Mouse (Mus musculus): Measurements from ENCODE around the gene Dnah10. TPM values are rescaled to one million over a fixed set of nuclear protein-coding genes. Genes with fewer than 3 reads are reported as not detected.

Gene Dnah10
- polyA plus RNA-seq, 1 experiment from 2014 or later: 0.05 TPM

DNA sequence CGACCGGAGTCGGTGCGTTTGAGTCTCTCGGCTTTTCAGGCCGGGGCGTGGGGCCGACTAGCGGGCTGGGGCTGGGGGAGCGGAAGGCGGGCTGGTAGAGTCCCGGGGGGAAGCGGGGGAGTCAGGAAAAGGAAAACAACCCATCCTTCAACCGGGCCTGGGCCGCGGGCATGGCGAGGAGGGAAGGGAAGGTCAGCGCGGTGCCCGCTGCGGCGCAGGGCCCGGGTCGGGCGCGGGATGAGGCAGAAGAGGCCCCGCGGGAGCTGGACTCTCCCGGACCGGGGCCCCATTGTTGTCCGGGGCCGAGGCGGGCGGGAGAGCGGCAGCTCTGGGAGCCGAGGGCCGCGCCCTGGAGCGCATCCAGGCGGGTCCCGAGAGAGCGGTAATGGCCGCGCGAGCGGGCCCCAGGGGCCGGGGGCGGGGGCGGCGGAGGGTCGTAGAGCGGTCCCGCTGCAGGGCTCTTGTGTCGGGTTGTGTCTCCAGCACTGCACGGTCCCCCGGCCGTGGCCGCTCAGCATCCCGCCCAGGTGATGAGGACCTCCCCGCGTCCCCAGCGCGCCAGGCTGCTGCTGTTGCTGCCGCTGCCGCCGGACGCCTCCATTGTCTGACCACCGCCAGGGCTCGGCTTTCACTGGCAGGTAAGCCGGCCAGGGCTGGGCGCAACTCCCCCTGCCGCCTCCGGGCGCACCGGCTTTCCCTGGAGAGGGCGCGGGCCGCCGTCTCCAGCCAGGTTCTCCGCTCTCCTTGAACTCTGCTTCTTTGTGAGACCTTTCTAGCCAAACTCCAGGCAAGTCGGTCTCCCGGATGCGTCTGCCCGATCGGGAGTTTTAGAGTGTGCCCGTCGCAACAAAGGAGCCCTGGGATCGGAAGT lies 138.2 kb downstream of the Dnah10 start:
- H3K4me3 ChIP-seq (ENCODE audit: low read depth, low read length): peak overlapping the region; percentile 97
- peaks cover 26% of the 10 kb centered on the region for H3K27me3 ChIP-seq (ENCODE audit: insufficient read depth, low read length)
- DNase-seq (peak; percentile 49), ATAC-seq (ENCODE audit: insufficient read depth) (peak; percentile 30; the same call in 1 of the 2 replicates)
- peak overlapping the region; percentile 91 for H3K27ac ChIP-seq (ENCODE audit: low read depth)
- no peaks in the 10 kb centered on the region for H3K9me3 ChIP-seq (ENCODE audit: low read depth, low read length)
- H3K4me2 ChIP-seq: peak overlapping the region; percentile 91
- peak overlapping the region; percentile 86 for H3K9ac ChIP-seq
- peaks cover 26% of the 10 kb centered on the region for H3K36me3 ChIP-seq (ENCODE audit: insufficient read depth)
- no peak for TF ChIP-seq CTCF (IDR thresholded peaks at IDR 0.05; ENCODE audit: low read depth)
- H3K4me1 ChIP-seq (ENCODE audit: insufficient read depth): peaks cover 4% of the 10 kb centered on the region; the same call in 1 of the 2 replicates
- under 1% methylated on average over 76 of the region's 88 CpGs for WGBS

DNA sequence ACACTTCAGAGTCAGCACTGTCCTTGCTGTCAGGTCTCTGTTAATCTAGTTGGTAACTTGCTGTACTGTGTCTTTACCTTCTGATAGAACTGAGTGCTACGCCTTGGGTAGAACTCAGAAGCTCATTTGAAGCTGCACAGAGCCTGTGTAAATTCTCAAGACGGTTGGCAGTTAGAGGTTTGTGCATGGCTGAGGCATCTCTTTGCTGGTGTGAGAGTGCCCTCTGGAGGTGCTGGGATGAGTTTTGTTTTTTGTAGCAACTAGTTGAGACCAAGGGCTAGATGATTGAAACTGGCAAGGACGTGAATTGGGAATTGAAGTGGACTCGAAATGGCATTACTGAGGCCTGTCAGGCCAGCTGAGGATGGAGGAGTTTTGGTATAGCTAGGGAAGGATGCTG lies 144.1 kb downstream of the Dnah10 start:
- Histone ChIP-seq H3K9ac (no peak overlapping the region), H3K27me3 (ENCODE audit: insufficient read depth, low read length) (no peaks in the 10 kb centered on the region), H3K27ac (ENCODE audit: low read depth) (no peak overlapping the region), H3K36me3 (ENCODE audit: insufficient read depth) (peaks cover 39% of the 10 kb centered on the region), H3K4me2 (no peak overlapping the region), H3K4me3 (ENCODE audit: low read depth, low read length) (no peak overlapping the region), H3K9me3 (ENCODE audit: low read depth, low read length) (no peaks in the 10 kb centered on the region), H3K4me1 (ENCODE audit: insufficient read depth) (peaks cover 24% of the 10 kb centered on the region)
- 38% methylated on average over 4 of the region's 4 CpGs for WGBS
- DNase-seq (peak; percentile 82), ATAC-seq (ENCODE audit: insufficient read depth) (no peak)
- peak; percentile 68 for TF ChIP-seq CTCF (IDR thresholded peaks at IDR 0.05; ENCODE audit: low read depth)

DNA sequence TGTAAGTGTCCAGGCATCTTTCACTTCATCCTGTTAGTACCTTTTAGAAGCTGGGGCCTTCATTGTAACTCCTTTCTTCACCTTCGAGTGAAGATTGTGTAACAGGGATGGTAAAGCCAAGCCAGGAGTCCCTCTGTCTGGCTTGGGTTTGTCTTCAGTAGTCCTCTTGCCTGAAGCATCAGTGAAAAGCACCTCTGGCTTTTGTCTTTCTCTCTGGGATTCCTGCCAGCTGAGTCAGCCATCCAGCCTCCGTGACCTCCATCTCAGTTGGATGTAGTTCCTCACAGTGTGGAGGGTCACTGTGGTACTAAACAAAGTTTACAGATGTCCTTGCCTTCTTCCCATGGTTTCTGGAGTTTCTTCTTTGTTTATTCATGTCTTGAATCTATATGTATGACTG lies 147.1 kb downstream of the Dnah10 start:
- WGBS: 37% methylated on average over 2 of the region's 2 CpGs
- no peak overlapping the region for H3K4me2 ChIP-seq
- H3K27me3 ChIP-seq (ENCODE audit: insufficient read depth, low read length): no peaks in the 10 kb centered on the region
- peaks cover 20% of the 10 kb centered on the region for H3K4me1 ChIP-seq (ENCODE audit: insufficient read depth)
- H3K27ac ChIP-seq (ENCODE audit: low read depth): no peak overlapping the region; the same call in 1 of the 2 replicates
- peaks cover 44% of the 10 kb centered on the region for H3K36me3 ChIP-seq (ENCODE audit: insufficient read depth)
- ATAC-seq (ENCODE audit: insufficient read depth): no peak
- H3K9me3 ChIP-seq (ENCODE audit: low read depth, low read length): no peaks in the 10 kb centered on the region
- no peak for TF ChIP-seq CTCF (IDR thresholded peaks at IDR 0.05; ENCODE audit: low read depth)
- peak; percentile 56 for DNase-seq
- no peak overlapping the region for H3K4me3 ChIP-seq (ENCODE audit: low read depth, low read length)
- H3K9ac ChIP-seq: no peak overlapping the region; the same call in 1 of the 2 replicates

DNA sequence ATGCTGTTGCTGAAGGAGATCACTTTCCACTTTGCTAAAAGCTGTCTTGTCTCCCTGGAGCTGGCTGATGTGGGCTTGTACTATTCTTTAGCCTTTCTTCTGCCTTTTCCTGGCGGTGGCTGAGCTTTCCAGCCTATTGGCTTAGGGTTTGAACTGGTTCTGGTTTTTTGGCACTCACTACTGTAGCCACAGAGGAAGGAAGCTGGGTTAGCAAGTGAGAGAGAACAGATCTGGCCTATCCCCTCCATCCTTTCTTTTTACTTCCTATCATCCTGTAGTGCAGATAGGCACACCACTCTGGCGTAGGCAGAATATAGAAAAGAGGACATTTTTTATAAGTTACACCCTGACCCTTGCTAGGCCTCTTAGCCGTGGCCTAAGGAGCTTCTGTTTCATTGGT lies 148.2 kb downstream of the Dnah10 start:
- 0 out of 2 replicates have a peak overlapping the region, but pooled peaks have one; percentile 10 for H3K27ac ChIP-seq (ENCODE audit: low read depth)
- H3K9me3 ChIP-seq (ENCODE audit: low read depth, low read length): no peaks in the 10 kb centered on the region
- TF ChIP-seq CTCF (IDR thresholded peaks at IDR 0.05; ENCODE audit: low read depth): no peak
- no peak for DNase-seq
- no peak overlapping the region for H3K9ac ChIP-seq
- H3K36me3 ChIP-seq (ENCODE audit: insufficient read depth): peaks cover 34% of the 10 kb centered on the region
- 76% methylated on average over 3 of the region's 3 CpGs for WGBS
- ATAC-seq (ENCODE audit: insufficient read depth): no peak
- H3K4me1 ChIP-seq (ENCODE audit: insufficient read depth): peaks cover 20% of the 10 kb centered on the region
- H3K4me3 ChIP-seq (ENCODE audit: low read depth, low read length): no peak overlapping the region
- no peaks in the 10 kb centered on the region for H3K27me3 ChIP-seq (ENCODE audit: insufficient read depth, low read length)
- no peak overlapping the region for H3K4me2 ChIP-seq

DNA sequence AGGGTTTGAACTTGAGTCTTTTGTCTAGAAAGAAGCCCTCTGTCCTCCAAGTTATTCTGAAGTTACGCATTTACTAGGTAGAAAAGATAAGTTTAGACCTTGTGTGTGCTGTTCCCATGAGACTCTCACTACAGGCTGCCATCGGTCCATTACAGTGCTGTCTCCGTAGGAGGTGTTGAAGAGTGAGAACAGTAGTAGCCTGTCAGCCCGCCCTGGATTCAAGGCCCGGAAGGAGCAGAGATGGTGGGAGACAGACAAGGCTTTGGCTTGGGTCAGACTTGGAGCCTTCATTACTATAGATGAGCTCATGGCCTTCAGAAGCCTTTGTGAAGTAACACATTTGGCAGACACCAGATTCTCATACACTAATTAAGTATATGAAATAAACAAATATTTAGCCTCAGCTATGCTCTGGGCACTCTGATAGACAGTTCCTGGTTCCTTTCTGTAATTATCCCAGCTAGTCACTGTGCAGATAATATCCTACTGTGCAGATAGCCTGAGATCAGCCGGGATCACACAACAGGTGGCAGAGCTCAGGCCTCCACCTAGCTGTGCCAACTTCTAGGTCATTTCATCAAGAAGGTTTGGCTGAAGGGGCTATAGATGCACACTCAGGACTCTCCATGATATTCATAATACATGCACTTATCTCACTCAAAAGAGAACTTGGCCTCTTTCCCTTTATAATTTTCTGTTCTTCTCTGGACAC lies 149.2 kb downstream of the Dnah10 start:
- Histone ChIP-seq H3K9me3 (ENCODE audit: low read depth, low read length) (no peaks in the 10 kb centered on the region), H3K36me3 (ENCODE audit: insufficient read depth) (peaks cover 38% of the 10 kb centered on the region), H3K27ac (ENCODE audit: low read depth) (no peak overlapping the region), H3K27me3 (ENCODE audit: insufficient read depth, low read length) (no peaks in the 10 kb centered on the region), H3K4me1 (ENCODE audit: insufficient read depth) (peaks cover 20% of the 10 kb centered on the region), H3K4me2 (no peak overlapping the region), H3K4me3 (ENCODE audit: low read depth, low read length) (no peak overlapping the region), H3K9ac (no peak overlapping the region)
- ATAC-seq (ENCODE audit: insufficient read depth) (peak; percentile 55; the same call in 1 of the 2 replicates), DNase-seq (peak; percentile 38)
- 62% methylated on average over 6 of the region's 6 CpGs for WGBS
- TF ChIP-seq CTCF (IDR thresholded peaks at IDR 0.05; ENCODE audit: low read depth): no peak

DNA sequence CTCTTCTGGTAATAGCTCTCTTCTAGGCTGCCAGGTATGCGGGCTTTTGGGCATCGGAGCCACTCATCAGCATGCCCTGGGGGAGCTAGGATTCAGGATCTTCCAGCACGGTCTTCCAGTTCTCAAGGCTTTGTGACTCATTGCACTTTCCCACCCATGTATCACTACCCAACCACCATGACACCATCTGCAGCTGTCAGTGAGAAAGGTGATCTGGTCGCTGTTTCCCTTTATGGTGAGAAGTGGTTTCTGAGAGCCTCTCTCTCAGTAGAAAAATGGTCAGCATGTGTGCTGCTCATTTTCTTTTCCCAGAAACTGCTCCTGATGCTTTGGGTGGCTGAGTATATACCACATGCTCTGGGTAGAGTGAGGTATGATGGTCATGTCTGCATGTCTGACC lies 154.4 kb downstream of the Dnah10 start:
- WGBS: 88% methylated on average over 4 of the region's 4 CpGs

DNA sequence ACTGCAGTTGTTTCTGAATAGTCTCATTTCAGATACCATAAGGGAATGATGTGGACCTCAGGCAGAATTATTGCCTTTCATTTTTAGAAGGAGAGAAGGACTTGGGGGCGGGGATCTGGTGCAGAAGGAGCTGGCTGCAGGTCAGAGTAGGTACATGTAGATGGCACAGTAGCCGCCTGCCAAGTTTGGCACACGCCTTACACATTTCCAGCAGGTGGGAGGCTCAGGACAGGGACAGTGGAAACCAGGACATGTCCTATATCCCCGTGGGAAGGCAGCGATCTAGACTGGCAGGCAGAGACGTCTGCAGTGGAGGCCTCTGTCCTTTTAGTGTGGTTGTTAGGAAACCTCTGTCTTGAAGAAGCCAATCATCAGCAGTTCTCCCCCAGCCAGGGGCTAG lies 154.9 kb downstream of the Dnah10 start:
- Histone ChIP-seq H3K27ac (ENCODE audit: low read depth) (no peak overlapping the region), H3K4me2 (no peak overlapping the region), H3K9ac (no peak overlapping the region), H3K4me1 (ENCODE audit: insufficient read depth) (no peaks in the 10 kb centered on the region), H3K4me3 (ENCODE audit: low read depth, low read length) (no peak overlapping the region), H3K36me3 (ENCODE audit: insufficient read depth) (peaks cover 43% of the 10 kb centered on the region), H3K9me3 (ENCODE audit: low read depth, low read length) (no peaks in the 10 kb centered on the region), H3K27me3 (ENCODE audit: insufficient read depth, low read length) (no peaks in the 10 kb centered on the region)
- DNase-seq (no peak), ATAC-seq (ENCODE audit: insufficient read depth) (no peak)
- WGBS: 87% methylated on average over 6 of the region's 6 CpGs
- TF ChIP-seq CTCF (IDR thresholded peaks at IDR 0.05; ENCODE audit: low read depth): no peak

More for the DNA sequence above, 154.4 kb downstream of the Dnah10 start:
- Histone ChIP-seq H3K4me1 (ENCODE audit: insufficient read depth) (no peaks in the 10 kb centered on the region), H3K27ac (ENCODE audit: low read depth) (no peak overlapping the region), H3K36me3 (ENCODE audit: insufficient read depth) (peaks cover 44% of the 10 kb centered on the region), H3K9ac (no peak overlapping the region), H3K27me3 (ENCODE audit: insufficient read depth, low read length) (no peaks in the 10 kb centered on the region), H3K4me3 (ENCODE audit: low read depth, low read length) (no peak overlapping the region), H3K4me2 (no peak overlapping the region), H3K9me3 (ENCODE audit: low read depth, low read length) (no peaks in the 10 kb centered on the region)
- DNase-seq (no peak), ATAC-seq (ENCODE audit: insufficient read depth) (no peak)
- TF ChIP-seq CTCF (IDR thresholded peaks at IDR 0.05; ENCODE audit: low read depth): no peak
